Comparison of ENCODE assay signal across 16 mouse cellular contexts in the genomic region with DNA sequence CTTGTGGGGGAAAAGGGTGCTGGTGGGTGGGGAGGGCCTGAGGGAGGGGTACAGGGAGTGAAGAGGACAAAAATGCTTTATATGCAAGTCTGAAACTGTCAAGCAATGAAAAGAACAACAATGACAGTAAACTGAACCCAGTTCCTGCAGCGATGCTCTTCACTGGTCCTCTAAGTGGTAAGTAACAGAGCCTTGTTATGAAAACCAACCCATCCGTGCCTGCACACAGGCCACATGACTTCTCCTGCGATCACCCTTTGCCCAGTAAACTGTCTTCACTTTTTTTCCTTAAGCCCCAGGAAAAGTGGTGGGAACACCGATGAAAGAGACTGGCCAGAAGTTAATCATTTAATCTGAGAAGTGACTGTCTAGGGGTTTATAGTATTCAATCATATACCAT.
"Had no signal": no experiment of that assay in that cellular context is flagged by ENCODE, and none has a peak within 500 bp of the region (broad histone marks: within the 10 kb centered on the region; RNA-seq: fewer than 3 reads in every experiment).

No protein-coding gene starts in this region.

- H3K4me3 ChIP-seq: lung, embryonic 15.5 days; megakaryocyte, embryonic 14.5 days; midbrain, embryonic 13.5 days; midbrain, embryonic 15.5 days; neural tube, embryonic 12.5 days; stomach, embryonic 15.5 days had no signal

- DNase-seq: lung, postnatal 14 days; lung, postnatal 36 days; right cerebral cortex, postnatal 14 days; thymus, adult 2 months; thymus, postnatal 25 days; thymus, postnatal 4 days had no signal

- H3K4me1 ChIP-seq: lung, embryonic 15.5 days; midbrain, embryonic 15.5 days; neural tube, embryonic 12.5 days had no signal

- ATAC-seq: lung, postnatal 0 days; midbrain, embryonic 13.5 days; midbrain, embryonic 15.5 days had no signal

- H3K9me3 ChIP-seq: lung, embryonic 15.5 days; megakaryocyte, embryonic 14.5 days; midbrain, embryonic 13.5 days; midbrain, embryonic 15.5 days; neural tube, embryonic 12.5 days; stomach, embryonic 15.5 days had no signal

- H3K4me2 ChIP-seq: lung, embryonic 15.5 days; midbrain, embryonic 11.5 days; midbrain, embryonic 13.5 days; midbrain, embryonic 15.5 days; neural tube, embryonic 12.5 days; stomach, embryonic 15.5 days had no signal

- H3K27ac ChIP-seq: lung, embryonic 15.5 days; macrophage; midbrain, embryonic 13.5 days; midbrain, embryonic 15.5 days; neural tube, embryonic 12.5 days; stomach, embryonic 15.5 days; stomach, postnatal 0 days had no signal

- H3K36me3 ChIP-seq: lung, embryonic 15.5 days; midbrain, embryonic 13.5 days; midbrain, embryonic 15.5 days; neural tube, embryonic 12.5 days; stomach, embryonic 15.5 days had no signal

- H3K9ac ChIP-seq: lung, embryonic 15.5 days; midbrain, embryonic 13.5 days; midbrain, embryonic 15.5 days; neural tube, embryonic 12.5 days; stomach, embryonic 15.5 days had no signal

- H3K27me3 ChIP-seq: lung, embryonic 15.5 days; megakaryocyte, embryonic 14.5 days; midbrain, embryonic 13.5 days; midbrain, embryonic 15.5 days; neural tube, embryonic 12.5 days; stomach, embryonic 15.5 days had no signal
